Mouse (Mus musculus) hindbrain, embryonic 13.5 days (tissue): ENCODE measurements at regions not wholly inside any gene's neighbourhood (a gene's known extent, or its start where the extent isn't known, plus 50 kb on each side); places are given as distances from the start of the nearest gene placed in this dataset.

Experiments used
- ATAC-seq: fragments of 200-750 bp; cut with Nextera tagmentation; 2 replicates; pipeline ENCODE4 v1.8.0; 2017; ENCODE audit warnings: moderate TSS enrichment; ENCODE audit not compliant: low FRiP score
- H3K27ac ChIP-seq: fragments of 300-500 bp; sonication (generic); 2 replicates; pipeline ENCODE4 v1.5.1; 2015; ENCODE audit warnings: inconsistent platforms, mild to moderate bottlenecking, moderate library complexity
- H3K27me3 ChIP-seq: fragments of 300-500 bp; sonication (generic); 2 replicates; pipeline ENCODE4 v1.6.1; 2015; ENCODE audit warnings: mild to moderate bottlenecking, inconsistent platforms
- H3K36me3 ChIP-seq: fragments of 300-500 bp; sonication (generic); 2 replicates; pipeline ENCODE4 v1.6.1; 2015; ENCODE audit warnings: mild to moderate bottlenecking, inconsistent platforms
- H3K4me1 ChIP-seq: fragments of 300-500 bp; sonication (generic); replicated peaks from 2 replicates; pipeline ENCODE4 v1.6.1; 2015; ENCODE audit warnings: inconsistent platforms
- H3K4me2 ChIP-seq: fragments of 300-500 bp; sonication (generic); 2 replicates; pipeline ENCODE4 v1.6.1; 2015; ENCODE audit warnings: inconsistent platforms, mild to moderate bottlenecking, moderate library complexity
- H3K4me3 ChIP-seq: fragments of 300-500 bp; sonication (generic); 2 replicates; pipeline ENCODE4 v1.5.1; 2015; ENCODE audit warnings: mild to moderate bottlenecking, inconsistent platforms
- H3K9ac ChIP-seq: fragments of 300-500 bp; sonication (generic); 2 replicates; pipeline ENCODE4 v1.6.1; 2015; ENCODE audit warnings: mild to moderate bottlenecking, inconsistent platforms
- H3K9me3 ChIP-seq: fragments of 300-500 bp; sonication (generic); 2 replicates; pipeline ENCODE4 v1.6.1; 2016; ENCODE audit warnings: inconsistent platforms
- WGBS: fragments of 180-500 bp; shearing (Covaris S2); methylation state at CpG from one replicate; pipeline ENCODE4 v1.1.7; 2015; 5-methylcytosine and 5-hydroxymethylcytosine counted together

DNA sequence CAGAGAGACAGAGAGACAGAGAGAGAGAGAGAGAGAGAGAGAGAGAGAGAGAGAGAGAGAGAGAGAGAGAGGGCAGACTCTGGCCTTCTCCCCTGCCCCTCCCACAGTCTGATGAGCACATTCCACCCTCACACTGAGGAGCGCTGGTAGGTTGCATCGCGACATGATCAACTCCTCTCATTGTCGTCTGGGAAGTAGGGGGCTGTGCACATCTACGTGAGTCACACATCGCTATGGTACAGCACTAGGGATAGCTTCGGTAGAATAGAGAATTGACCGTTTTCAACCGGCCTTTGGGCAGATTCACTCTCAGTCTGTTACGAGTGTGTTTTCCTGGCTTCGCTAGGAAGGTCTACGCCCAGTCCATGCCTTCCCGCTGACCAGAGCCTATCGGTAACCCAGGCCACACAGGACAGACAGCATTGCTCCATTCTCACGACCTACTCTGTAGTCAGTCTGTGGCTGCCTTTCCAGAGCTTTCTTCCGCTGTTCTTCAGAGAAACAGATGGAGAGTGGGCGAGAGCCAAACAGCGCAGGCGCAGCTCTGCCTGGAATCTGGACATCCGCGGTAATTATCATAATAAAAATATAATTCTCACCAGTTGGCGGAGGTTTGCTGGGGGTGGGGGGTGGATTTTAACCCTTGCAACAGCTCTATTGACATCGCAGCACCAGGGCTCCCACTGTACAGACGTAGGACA lies 164.3 kb downstream of the Emp1 start:
- ATAC-seq = peak; percentile 59
- H3K4me3 ChIP-seq = no peak overlapping the region
- no peak overlapping the region for H3K9ac ChIP-seq
- no peaks in the 10 kb centered on the region for H3K36me3 ChIP-seq
- no peak overlapping the region for H3K4me2 ChIP-seq
- peaks cover 2% of the 10 kb centered on the region; the same call in 1 of the 2 replicates for H3K27me3 ChIP-seq
- WGBS = 74% methylated on average over 24 of the region's 24 CpGs
- H3K27ac ChIP-seq = no peak overlapping the region
- no peaks in the 10 kb centered on the region for H3K9me3 ChIP-seq
- H3K4me1 ChIP-seq = peaks cover 16% of the 10 kb centered on the region

DNA sequence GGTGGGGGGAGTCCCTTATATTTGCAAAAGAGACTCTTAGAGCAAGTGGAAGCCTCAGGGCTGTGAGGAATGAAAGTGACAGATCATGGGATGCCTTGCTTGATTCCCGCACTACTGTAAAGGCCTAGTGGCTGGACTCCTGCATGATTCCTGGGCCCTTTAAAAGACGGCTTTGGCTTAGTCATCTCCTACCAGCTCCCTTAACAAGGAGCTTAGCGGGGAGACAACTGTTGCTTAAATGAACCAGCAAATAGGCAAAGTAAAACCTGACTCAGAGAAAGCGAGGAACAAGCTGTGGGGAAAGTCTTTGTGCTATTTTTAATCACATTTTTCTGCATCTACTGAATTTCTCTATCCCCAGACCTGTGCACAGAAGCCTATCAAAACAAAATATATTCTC lies 165.5 kb downstream of the Emp1 start:
- H3K4me2 ChIP-seq = no peak overlapping the region
- WGBS = 71% methylated on average over 4 of the region's 4 CpGs
- no peak for ATAC-seq
- H3K4me1 ChIP-seq = peaks cover 16% of the 10 kb centered on the region
- H3K27ac ChIP-seq = no peak overlapping the region
- no peak overlapping the region for H3K4me3 ChIP-seq
- H3K9me3 ChIP-seq = no peaks in the 10 kb centered on the region
- no peak overlapping the region for H3K9ac ChIP-seq
- no peaks in the 10 kb centered on the region for H3K36me3 ChIP-seq
- H3K27me3 ChIP-seq = no peaks in the 10 kb centered on the region; the same call in 1 of the 2 replicates

DNA sequence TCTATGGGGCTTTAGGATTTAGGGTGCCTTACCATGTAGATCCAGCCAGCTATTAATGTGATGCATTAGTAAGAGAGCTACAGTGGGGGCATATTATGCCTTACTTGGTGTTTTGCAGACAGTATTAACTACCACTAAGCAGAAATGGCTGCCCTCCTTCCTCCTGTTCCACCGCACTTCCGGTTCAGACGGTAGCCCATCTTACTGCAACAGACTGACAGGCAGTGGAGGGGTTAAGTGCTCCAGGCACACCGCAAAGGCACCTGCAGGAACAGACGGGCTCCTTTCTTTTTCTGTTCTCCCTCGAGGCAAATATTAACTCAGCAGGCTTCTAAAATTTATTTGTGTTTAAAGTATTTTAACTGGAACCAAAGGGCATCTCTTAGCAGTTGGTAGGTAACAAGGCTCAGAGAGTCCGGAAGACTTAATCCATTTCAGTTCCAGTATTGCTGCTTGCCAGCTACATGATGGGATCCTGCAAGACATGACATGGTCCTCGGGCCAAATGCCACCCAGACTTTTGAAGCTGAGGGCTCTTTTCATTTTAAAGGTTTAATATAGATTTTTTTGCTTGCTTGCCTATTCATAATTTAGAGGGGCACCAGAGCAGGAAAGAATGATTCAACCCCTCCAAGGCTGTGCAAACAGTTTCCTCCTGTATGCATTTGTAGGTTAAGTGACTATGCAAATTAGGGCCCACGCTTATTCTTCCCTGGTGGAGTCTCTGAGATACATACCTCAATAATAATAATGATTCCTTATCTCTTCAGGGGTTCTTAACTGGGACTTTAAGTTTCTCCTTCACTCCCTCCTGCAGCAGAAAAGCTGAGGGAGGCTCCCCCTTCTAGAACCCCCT lies 177.7 kb downstream of the Emp1 start:
- Histone ChIP-seq H3K36me3 (no peaks in the 10 kb centered on the region), H3K27ac (no peak overlapping the region), H3K9ac (no peak overlapping the region), H3K4me1 (peaks cover 14% of the 10 kb centered on the region), H3K4me3 (no peak overlapping the region), H3K9me3 (no peaks in the 10 kb centered on the region), H3K4me2 (no peak overlapping the region), H3K27me3 (no peaks in the 10 kb centered on the region)
- WGBS = 43% methylated on average over 9 of the region's 9 CpGs
- ATAC-seq = no peak

DNA sequence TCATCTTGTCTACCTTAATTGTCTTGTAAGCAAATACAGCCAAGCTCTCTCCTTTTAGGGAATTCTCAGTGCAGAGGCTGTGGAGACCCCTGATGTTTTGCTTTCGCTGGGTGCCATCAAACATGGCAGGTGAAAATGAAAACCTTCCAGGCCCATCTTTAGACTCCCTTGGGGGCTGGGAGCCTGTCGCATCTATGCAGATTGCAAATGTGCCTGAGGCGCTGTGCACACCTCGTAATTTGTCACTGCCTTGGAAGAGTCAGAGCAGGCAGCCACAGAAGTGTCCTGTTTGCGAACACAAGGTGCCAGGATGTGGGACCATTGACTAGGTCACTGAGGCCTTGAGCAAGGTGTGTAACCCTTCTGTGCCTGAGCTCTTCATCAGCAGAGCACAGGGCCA lies 179.2 kb downstream of the Emp1 start:
- 56% methylated on average over 5 of the region's 5 CpGs for WGBS
- no peak overlapping the region for H3K4me2 ChIP-seq
- ATAC-seq = no peak
- H3K9me3 ChIP-seq = no peaks in the 10 kb centered on the region
- no peaks in the 10 kb centered on the region for H3K27me3 ChIP-seq
- H3K9ac ChIP-seq = no peak overlapping the region
- no peak overlapping the region for H3K4me3 ChIP-seq
- H3K36me3 ChIP-seq = no peaks in the 10 kb centered on the region
- H3K4me1 ChIP-seq = peaks cover 14% of the 10 kb centered on the region
- H3K27ac ChIP-seq = no peak overlapping the region

DNA sequence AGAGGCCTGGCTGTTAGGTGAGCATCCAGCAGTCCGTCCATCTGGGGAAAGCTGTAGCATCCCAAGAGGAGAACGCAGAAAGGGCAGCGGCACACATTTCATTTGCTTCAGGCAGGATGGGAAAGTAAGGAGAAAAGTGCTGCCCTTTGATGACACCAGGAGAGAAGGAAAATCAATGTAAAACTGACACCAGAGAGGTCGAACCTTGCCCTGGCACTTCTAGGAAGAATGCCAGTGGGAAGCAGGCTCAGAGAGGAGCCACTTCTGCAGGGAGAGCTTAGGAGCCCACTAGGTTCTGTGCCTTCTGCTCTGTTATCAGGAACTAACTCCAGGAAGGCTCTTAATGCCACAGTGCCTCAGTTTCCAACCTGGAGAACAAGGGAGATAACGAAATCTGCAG lies 180.0 kb downstream of the Emp1 start:
- H3K4me2 ChIP-seq = no peak overlapping the region
- no peak for ATAC-seq
- WGBS = 64% methylated on average over 5 of the region's 5 CpGs

DNA sequence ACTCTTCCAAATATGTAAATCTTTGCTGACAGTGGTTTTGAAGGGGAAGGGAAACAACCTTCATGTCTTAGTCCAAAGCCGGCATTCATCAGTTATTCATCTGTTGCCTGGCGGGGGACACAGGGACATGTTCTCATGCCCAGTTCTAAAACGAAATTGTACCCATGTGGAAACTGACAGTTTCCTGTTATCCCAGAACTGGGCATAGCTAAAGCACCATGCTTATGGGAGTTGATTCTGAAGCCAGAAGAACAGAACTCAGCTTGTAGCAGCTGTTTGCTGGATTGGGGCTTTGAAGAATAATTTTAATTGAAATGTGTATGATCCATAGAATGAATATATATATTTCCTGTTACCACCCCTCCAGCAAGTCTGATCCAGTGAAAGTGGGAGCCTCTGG lies 181.0 kb downstream of the Emp1 start:
- Histone ChIP-seq H3K9ac (no peak overlapping the region), H3K36me3 (no peaks in the 10 kb centered on the region), H3K4me1 (peaks cover 14% of the 10 kb centered on the region), H3K27me3 (no peaks in the 10 kb centered on the region), H3K27ac (no peak overlapping the region), H3K4me2 (no peak overlapping the region), H3K9me3 (no peaks in the 10 kb centered on the region), H3K4me3 (no peak overlapping the region)
- WGBS = 82% methylated on average over 3 of the region's 3 CpGs
- ATAC-seq = no peak

More for the DNA sequence above, 180.0 kb downstream of the Emp1 start:
- H3K9me3 ChIP-seq = no peaks in the 10 kb centered on the region
- no peak overlapping the region for H3K4me3 ChIP-seq
- no peak overlapping the region for H3K27ac ChIP-seq
- H3K36me3 ChIP-seq = no peaks in the 10 kb centered on the region
- H3K4me1 ChIP-seq = peaks cover 14% of the 10 kb centered on the region
- no peaks in the 10 kb centered on the region for H3K27me3 ChIP-seq
- no peak overlapping the region for H3K9ac ChIP-seq

DNA sequence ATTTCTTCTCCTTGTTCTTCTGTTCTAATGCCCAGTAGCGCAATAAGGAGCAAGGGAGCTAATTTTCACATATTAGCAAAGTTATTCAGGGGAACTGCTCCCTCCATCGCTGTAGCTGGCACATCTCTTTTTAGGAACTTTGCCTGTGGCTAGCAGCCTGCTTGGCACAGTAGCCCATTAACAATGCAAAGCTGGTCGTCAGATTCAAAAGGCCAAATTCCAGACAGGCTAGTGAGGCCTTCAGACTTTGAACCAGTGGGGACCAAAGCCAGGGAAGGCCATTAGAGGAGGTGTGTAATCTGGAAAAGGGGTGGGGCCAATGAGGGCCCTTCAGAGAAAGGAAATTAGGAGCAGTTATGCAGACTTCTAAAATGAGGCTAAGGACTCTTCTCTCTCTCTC lies 181.5 kb downstream of the Emp1 start:
- Histone ChIP-seq H3K4me1 (peaks cover 14% of the 10 kb centered on the region), H3K9me3 (no peaks in the 10 kb centered on the region), H3K4me3 (no peak overlapping the region), H3K36me3 (no peaks in the 10 kb centered on the region), H3K27ac (no peak overlapping the region), H3K4me2 (no peak overlapping the region), H3K27me3 (no peaks in the 10 kb centered on the region), H3K9ac (no peak overlapping the region)
- 47% methylated on average over 3 of the region's 3 CpGs for WGBS
- no peak for ATAC-seq

DNA sequence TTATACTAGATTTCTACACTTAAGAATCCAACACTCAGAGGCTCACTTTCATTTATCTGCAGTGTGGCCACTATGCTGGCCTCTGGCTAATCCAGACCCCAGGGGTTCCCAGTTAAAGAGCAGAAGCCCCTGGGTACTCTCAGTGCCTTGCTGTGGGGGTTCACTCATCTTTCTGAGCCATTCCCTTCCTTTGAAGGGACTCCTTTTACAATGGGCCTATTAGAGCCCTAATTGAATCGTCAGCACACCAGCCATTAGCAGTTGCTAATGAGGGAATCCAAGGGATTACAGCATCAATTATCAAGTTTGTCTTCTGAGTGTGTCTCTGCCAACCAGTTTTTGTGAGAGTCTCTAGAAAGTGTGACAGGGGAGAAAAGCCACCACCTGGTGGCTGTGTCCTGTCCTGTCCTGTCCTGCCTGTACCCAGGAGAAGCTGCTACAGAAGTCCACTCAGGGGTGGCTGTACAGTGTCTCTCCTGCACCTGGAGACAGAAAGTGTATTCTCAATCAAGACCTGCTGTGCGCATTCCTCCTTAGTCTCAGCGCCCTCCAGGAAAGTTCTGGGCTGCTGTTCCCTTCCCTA lies 188.1 kb downstream of the Emp1 start:
- Histone ChIP-seq H3K27me3 (no peaks in the 10 kb centered on the region), H3K4me1 (peaks cover 5% of the 10 kb centered on the region), H3K9me3 (no peaks in the 10 kb centered on the region), H3K4me3 (no peak overlapping the region), H3K27ac (no peak overlapping the region), H3K4me2 (no peak overlapping the region), H3K9ac (no peak overlapping the region), H3K36me3 (no peaks in the 10 kb centered on the region)
- no peak for ATAC-seq
- WGBS = 52% methylated on average over 3 of the region's 3 CpGs

DNA sequence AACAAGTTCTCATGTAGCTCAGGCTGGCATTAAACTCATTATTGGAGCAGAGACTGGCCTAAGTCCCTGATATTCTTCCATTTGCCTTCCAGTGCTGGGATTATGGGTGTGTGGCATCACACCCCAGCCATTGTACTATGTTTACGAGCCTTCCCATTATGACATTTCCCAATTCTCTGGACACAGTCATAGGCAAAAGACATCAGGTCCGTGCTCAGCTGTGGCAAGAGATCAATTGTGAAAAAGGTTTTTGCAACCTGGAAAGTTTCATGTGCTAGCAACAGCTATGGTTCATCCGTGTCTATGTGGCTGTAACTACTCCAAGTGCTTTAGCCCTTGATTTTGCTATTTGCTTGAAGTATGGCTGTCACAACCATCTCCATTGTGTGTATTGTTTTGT lies 190.1 kb downstream of the Emp1 start:
- Histone ChIP-seq H3K4me1 (peaks cover 5% of the 10 kb centered on the region), H3K27ac (no peak overlapping the region), H3K27me3 (no peaks in the 10 kb centered on the region), H3K9me3 (no peaks in the 10 kb centered on the region), H3K4me2 (no peak overlapping the region), H3K36me3 (no peaks in the 10 kb centered on the region), H3K9ac (no peak overlapping the region), H3K4me3 (no peak overlapping the region)
- ATAC-seq = no peak
- WGBS = 91% methylated on average over 3 of the region's 3 CpGs

DNA sequence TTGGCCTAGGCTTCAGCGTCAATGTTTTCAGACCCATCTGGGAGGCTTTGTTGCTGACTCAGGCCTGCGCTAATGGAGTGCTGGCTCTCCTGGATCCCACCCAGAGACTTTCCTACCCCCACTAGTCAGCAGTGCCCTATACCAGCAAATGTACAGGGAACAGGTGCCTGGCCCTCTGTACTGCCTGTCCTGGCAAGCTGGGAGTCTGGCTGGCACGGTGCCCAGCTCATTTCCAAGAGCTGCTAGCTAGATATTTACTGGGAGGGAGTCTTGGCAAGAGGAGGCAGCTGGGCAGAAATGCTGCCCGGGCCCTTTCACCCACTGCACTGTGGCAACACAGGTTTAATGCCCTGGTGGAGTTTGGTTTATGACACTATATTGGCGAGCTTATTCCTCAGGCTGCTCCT lies 197.2 kb downstream of the Emp1 start:
- Histone ChIP-seq H3K9me3 (no peaks in the 10 kb centered on the region), H3K27ac (peak overlapping the region; percentile 70), H3K36me3 (no peaks in the 10 kb centered on the region), H3K27me3 (no peaks in the 10 kb centered on the region), H3K4me2 (no peak overlapping the region), H3K4me3 (no peak overlapping the region), H3K4me1 (peaks cover 19% of the 10 kb centered on the region), H3K9ac (no peak overlapping the region)
- WGBS = 37% methylated on average over 5 of the region's 5 CpGs
- ATAC-seq = peak; percentile 96

DNA sequence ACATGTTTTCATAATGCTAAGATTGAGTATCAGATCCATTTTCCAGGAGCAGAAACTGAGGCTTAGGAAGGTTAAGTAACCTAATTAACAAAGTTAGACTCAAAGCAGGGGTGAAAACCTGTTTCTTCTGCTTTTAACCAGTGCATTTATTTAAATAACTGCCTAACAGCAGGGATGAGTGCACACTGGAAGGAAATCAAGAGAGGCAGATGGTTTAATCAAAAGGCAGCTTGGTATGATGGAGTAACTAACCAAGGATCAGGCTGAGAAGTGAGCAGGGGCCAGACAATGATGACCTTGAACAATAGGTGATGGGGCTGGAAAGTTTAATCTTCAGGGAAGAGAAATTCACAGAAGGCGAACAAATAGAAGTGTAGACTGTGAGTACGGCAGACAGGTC lies 199.9 kb downstream of the Emp1 start:
- Histone ChIP-seq H3K27me3 (no peaks in the 10 kb centered on the region), H3K9ac (no peak overlapping the region), H3K4me2 (no peak overlapping the region), H3K9me3 (no peaks in the 10 kb centered on the region), H3K36me3 (no peaks in the 10 kb centered on the region), H3K27ac (no peak overlapping the region), H3K4me3 (no peak overlapping the region), H3K4me1 (peaks cover 19% of the 10 kb centered on the region)
- no peak for ATAC-seq
- WGBS = 85% methylated on average over 2 of the region's 2 CpGs

DNA sequence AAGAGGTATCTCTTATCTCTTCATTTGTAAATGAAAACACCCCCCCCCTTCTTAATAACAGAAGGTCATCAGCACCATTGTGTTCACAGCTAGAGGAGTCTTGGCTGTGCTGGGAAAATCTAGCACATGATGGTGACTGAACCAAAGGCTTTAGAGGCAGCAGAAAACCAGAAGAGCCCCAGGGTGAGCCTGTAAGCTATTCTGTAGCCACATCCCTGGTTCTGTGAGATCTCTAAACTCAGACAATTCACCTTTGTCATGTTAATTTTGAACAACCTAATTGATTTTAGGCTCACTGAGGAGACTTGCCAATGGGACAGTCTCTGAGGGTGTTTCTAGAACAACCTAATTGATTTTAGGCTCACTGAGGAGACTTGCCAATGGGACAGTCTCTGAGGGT lies 201.4 kb downstream of the Emp1 start:
- Histone ChIP-seq H3K4me2 (no peak overlapping the region), H3K27ac (no peak overlapping the region), H3K9me3 (no peaks in the 10 kb centered on the region), H3K27me3 (no peaks in the 10 kb centered on the region), H3K4me1 (peaks cover 19% of the 10 kb centered on the region), H3K9ac (no peak overlapping the region), H3K4me3 (no peak overlapping the region), H3K36me3 (no peaks in the 10 kb centered on the region)
- no peak for ATAC-seq
